Mouse (Mus musculus) ES-E14 (cell line): ENCODE measurements at regions not wholly inside any gene's neighbourhood (a gene's known extent, or its start where the extent isn't known, plus 50 kb on each side); places are given as distances from the start of the nearest gene placed in this dataset.

Source experiments
- MAFK ChIP-seq: IDR thresholded peaks from 2 replicates; pipeline ENCODE4 v1.6.1; 2014; ENCODE audit warnings: mild to moderate bottlenecking, low read depth, low read length, inconsistent platforms; ENCODE audit not compliant: insufficient read depth
- ZNF384 ChIP-seq: IDR thresholded peaks from 2 replicates; pipeline ENCODE4 v1.6.1; 2012; ENCODE audit warnings: low read depth, low read length, inconsistent platforms

- TF ChIP-seq MAFK (no peak), ZNF384 (no peak)
Observed at GRCm38 (mm10) chr8:12064664-12065063, 214.0 kb upstream of the A230072I06Rik start.
